Mouse (Mus musculus): ENCODE results near the gene Fkbp2.

- no peak for TF ChIP-seq BHLHE40 (IDR thresholded peaks at IDR 0.05; ENCODE audit: low read depth, low read length)
- TF ChIP-seq NELFE (IDR thresholded peaks at IDR 0.05; ENCODE audit: low read depth, low read length) = no peak
- no peak for TF ChIP-seq CTCF (conservative IDR thresholded peaks at IDR 0.05 in 1 of 2, IDR thresholded peaks at IDR 0.05 in 1 of 2; ENCODE audit: low read depth in 2 of 2, low read length in 2 of 2)
- no peak for TF ChIP-seq USF1 (IDR thresholded peaks at IDR 0.05; ENCODE audit: low read depth, low read length)
- TF ChIP-seq POLR2A (IDR thresholded peaks at IDR 0.05; ENCODE audit: low read depth, low read length) = no peak
These were observed 12.9 kb upstream of the Fkbp2 start for GRCm38 (mm10) chr19:6993011-6993770.

All from CH12.LX (cell line).